Mouse (Mus musculus): ENCODE measurements around the gene Inip. TPM values are rescaled to one million over a fixed set of nuclear protein-coding genes. Genes with fewer than 3 reads are reported as not detected.

The Inip gene
- 7.6 and 7.9 TPM in 2 replicates for polyA plus RNA-seq (2012; rRNA removed)

DNA sequence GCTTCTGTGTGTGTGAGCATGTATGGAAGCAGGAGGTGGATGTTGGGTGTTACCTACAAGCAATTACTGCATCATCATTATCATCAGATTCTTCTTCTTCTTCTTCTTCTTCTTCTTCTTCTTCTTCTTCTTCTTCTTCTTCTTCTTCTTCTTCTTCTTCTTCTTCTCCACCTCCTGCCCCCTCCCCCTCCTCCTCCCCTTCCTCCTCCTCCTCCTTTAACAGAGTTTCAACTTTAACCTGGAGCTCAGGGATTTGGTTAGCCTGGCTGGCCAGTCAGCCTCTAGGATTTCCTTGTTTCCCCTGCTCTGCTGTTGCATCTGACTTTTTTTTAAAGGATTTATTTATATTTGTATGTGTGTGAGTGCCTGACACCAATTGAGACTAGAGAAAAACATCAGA, at the start of gene Inip:
TSS of gene Inip (minus strand) at position 101 of the 400 bp plus-strand sequence.
- DNase-seq (ENCODE audit: low read depth) = no peak

DNA sequence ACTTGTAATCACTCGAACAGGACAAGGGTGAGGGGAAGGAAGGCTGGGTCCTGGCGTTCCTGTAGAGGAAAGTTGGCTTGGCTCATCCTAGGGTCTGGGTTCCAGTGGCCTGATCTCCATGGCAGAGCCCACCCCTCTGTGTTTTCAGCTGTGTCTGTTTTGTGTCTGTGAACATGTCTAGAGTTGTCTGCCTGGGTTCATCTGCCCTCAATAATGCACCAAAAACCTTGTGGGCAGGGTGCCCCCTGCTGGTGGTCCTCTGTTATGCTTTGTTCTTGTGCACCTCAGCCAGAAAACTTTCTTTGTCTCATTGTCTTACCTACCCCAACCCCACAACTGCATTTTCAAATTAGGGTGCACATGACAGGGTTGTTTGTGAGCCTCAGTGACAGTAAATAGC, 48.8 kb upstream of the Inip start:
- DNase-seq (ENCODE audit: low read depth) = no peak

DNA sequence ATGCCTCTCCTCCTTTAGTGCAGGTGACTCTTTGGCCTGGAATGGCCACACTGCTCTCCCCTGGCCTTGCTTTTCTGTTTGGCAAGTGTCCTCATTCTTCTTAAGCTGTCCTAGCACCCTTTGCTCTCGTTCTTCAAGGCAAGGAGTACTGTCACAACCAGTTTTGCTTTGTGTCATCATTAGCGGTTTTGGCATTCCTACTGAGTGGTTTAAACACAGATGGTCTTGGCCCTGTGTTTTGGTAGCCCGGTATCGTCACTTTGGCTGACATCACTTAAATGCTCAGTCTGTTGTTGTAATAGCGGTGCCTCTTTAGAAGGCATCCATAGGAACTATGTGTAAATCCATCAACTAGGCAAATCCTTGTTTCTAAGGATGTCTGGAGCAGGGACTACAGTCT, 46.1 kb upstream of the Inip start:
- DNase-seq (ENCODE audit: low read depth) = no peak

DNA sequence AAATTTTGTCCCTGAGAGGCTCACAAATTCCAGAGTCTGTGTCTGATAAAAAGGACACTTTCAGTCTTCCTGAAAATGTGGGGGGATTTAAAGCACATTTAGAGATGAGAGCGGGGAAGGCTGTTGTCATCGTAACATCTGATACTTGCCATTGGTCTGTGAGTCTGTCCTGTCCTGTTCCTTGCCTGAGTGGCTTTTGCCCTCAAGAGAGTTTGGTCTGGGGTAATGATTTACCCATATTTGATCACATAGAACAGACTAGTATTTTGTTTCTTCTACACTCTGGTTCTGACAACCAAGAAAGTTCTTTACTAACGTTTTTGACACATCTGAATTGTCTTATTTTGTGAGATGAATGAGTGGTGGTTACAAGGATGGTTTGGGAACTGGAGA, 43.9 kb upstream of the Inip start:
- DNase-seq (ENCODE audit: low read depth) = no peak

DNA sequence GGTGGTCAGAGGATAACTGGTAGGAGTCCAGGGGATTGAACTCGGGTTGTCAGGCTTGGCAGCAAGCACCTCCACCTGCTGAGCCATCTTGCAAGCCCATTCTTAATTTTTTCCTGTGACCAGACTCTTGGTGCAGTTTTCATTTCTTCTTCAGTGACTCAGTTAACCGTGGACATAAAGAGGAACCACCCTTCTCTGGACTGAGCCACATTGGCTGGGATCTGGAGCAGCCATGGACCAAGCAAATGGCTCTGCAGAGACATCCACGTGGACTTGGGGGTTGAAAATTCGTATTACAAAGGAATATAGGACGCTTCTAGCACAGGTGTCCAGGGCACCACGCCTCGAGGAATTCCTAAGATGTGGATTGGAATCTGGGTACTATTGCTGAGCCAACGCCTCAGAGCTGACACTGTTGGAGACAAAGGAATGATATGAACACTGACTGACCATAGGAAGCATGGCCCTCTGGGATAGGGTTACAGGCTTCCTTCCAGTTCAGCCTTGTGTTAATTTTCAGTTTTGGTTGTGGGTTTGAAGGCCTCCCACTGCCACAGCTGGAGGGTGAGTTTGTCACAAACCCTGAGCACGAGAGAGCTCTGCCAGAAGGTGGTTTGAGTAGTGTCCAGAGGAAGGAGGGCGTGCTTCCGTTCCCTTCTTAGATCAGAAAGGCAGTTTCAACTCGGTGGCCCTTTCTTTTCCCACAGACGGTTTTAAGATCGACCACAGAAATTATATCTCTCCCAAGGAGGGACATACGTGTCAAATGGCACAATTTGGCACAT, 43.3 kb upstream of the Inip start:
- no peak for DNase-seq (ENCODE audit: low read depth)

DNA sequence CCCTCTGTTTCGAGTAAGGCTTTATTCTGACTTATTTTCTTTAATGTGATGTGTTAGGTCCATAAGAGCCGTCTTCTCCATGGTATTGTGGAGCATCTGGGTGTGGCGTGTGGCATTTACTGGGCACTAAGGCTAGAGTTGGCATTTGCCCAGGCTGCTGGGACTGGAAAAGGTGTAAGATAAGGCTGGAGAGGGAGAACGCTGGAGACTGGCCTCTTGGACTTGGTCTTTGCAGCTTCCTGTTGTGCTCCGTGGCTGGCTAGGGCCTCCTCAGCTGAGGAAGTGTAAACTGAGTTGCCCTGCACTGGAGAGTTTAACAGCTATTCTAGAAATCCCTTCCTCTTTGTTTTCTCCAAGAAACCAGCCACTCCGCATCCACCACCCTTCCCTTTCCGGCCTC, 36.3 kb upstream of the Inip start:
- DNase-seq (ENCODE audit: low read depth) = no peak

DNA sequence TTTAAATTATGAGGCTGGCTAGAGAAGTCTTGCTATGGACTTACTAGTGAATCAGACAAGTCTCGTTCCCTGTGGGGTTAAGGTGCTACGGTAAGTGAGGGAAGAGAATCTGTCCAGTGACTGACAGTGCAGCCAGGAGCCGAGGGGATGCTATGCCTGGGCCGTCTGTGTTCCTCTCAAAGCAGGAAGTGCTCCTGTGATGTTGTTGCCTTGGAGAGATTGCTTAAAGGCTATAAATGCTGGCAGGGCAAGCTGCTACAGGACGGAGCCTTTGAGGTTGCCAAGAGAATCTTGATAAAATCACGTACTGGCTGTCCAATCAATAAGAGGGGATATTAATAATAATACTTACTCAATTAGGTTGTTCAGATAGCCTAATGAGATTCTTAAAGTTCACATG, 31.4 kb upstream of the Inip start:
- DNase-seq (ENCODE audit: low read depth) = no peak

DNA sequence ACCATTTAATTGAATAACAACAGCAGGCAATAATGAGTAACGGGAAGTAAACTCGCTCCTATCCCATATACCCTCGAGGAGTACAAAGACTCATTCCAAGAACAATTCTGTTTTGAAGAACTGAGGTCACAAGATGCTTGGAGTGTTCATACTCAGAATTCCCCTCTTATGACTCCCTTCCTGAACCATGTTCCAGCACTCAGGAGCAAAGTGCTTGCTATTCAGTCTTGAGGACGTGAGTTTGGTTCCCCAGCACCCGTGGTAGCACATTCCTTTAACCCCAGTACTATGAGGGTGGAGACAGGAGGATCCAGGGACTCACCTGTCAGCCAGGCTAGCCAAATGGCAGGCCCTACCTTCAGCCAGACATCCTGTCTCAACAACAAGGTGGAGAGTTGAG, 29.6 kb upstream of the Inip start:
- DNase-seq (ENCODE audit: low read depth) = no peak

DNA sequence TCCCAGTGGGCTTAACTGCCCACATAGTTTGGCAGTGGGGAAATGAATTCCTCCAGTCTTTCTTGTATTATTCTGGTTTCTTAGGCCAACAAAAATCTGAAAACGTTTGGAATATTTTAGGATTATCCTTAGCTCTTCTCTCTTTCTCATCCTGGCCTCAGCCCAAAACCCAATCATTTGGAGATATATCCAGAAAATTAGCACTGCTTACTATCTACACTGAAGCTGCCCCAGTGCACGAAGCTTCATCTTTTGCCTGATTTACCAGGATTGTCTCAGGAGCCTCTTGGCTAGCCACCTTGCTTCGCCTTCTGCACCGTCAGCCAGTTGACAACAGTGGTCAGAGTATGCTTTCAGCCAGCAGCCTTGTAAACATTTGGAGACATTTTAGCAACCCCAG, 27.7 kb upstream of the Inip start:
- DNase-seq (ENCODE audit: low read depth) = no peak

DNA sequence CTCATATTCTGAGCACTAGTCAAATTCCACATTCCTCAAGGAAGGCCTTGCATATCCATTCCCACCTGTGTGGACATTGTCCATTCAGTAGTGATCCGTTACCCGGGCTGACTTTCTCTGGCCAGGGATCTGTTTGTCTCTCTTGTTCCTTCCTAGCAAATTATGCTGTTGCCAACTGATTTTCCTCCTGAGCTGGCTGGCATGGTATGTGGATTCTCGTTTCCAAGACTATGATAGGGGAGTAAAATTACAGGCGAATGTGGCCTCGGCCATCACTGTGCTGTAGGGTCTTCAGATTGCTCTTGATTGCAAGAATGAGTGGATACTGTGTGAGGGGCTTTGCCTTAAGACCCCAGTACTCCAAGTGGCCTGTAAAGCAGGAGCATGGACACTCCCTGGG, 25.0 kb upstream of the Inip start:
- no peak for DNase-seq (ENCODE audit: low read depth)

DNA sequence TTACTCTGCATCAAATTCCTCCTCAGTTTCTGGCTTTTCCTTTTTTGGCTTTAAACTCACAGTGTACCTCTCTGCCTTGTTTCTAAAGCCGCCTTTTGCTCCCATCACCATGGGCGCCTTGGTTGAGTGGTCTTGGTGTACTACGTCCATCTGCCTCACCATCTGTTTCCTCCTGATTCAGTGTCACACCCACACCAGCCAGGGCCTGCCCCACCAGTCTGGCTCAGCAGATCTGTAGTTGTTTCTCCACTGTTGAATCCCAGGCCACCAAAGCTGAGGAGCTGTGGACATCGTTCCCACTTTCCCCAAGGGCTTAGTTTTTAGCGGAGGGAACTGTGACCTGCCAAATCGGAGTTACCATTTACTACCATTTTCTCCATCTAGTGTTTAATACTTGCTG, 24.2 kb upstream of the Inip start:
- no peak for DNase-seq (ENCODE audit: low read depth)

DNA sequence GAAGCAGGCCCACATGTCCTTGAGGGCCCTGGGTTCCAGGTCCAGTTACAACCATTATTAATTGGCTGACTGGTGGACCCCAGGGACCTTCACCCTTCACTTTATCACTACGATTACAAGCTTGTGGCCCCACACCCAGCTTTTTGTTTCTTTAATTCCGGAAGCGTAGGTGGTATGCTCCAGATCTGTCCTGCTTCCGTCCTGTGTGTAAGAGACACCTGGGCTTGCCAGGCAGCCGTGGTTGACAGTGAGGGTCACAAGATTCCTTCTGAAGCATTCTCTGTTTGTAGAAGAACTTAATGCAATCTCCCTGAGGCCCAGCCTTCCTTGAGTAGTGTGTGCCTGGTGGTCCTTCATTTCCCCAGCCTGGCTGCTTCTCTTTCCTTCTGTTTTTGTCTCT, 23.5 kb upstream of the Inip start:
- no peak for DNase-seq (ENCODE audit: low read depth)

DNA sequence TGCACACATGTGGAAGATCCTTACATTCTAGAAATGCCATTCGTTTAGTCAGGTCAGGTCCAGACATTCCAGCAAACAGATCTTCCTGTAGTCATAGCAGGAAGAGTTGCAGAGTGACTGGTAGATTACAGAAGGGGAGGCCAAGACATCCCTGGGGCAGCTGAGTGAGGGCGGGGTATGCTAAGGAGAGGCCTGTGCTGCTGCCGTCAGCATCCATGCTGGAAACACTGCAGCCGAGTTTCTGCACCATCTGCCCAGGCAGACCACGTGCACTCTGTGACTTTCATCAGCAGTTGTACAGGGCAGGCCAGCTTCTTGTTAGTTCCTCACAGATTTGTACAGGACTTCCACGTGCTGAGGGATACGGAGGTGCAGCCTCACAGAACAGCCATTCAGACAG, 22.1 kb upstream of the Inip start:
- no peak for DNase-seq (ENCODE audit: low read depth)

DNA sequence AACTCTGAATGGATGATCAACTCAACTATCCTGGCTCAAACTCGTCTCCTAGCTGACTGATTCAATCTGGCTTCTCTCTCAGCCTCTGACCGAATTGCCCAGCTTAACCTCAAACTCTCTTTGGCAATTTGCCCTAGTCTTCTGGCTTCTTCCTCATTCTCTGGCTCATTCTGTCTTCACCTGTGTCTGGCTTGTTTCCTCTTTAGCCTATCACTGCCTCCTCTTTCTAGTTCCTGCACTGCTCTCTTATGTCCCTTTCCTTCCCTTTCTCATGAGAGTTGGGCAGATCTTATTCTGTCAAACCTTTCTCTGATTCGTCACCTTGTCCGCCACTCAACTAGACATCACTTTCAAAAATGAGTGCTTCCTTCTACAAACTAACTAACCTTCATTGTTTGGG, 20.7 kb upstream of the Inip start:
- no peak for DNase-seq (ENCODE audit: low read depth)

DNA sequence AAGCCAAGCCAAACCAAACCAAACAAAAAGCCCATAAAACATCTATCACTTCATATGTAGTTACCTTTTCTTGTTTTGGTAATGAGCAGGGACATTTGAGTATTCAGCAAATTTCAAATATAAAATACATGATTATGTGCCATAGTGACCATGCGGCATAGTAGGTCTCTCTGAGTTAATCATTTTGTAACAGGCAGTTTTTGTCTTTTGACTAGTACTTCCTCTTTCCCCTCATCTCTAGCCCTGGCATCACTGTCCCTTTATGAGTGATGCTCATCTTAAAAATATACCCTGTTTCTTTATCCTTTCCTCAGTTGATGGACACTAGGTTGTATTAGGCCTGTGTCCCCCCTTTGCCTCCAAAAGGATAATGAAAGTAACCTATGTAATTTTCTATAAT, 20.1 kb upstream of the Inip start:
- DNase-seq (ENCODE audit: low read depth) = no peak

DNA sequence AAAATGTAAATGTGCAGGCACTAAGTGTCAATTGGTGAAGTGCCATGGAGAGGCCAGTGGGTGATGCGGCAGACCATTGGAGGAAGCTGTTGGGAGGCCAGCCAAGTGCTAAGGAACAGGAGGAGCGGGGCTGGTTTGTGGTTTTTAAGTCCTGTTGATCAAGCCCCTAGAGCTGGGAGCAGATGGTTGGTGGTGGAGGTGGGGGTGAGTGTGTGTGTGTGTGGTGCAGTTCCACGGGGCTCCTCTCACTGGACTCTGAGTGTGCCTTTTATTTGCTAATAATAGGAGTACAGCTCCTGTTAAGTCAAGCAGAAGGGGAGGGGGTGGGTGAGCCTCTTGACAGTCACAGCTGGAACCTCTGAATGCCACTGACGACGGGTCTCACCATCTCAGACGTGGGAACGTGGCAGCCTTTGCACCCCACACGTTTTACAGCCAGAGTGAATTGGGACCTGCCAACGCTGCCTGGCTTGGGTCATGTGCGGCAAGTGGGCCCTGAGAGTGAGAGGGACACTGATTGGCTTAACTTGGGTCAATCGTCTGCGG, 18.2 kb upstream of the Inip start:
- DNase-seq (ENCODE audit: low read depth) = no peak

DNA sequence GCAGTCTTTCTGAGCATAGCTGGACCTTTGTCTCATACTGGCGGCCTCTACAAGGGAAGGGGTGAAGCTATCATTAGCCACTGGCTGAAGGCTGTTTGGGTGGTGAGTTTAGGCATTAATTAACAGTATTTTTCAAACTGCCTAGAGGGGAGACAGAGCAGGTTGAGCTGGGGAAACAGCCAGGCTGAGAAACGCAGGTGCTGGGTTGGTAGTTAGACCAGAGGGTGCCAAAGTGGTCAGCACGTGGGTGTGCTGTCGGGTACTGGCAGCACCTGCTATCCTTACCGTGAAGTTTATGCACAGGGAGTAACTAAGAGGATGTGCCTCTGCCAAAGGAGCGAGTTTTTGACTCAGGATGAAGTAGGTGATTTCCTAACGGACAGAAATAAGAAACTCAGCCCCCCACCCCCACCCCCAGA, 17.7 kb upstream of the Inip start:
- DNase-seq (ENCODE audit: low read depth) = no peak

DNA sequence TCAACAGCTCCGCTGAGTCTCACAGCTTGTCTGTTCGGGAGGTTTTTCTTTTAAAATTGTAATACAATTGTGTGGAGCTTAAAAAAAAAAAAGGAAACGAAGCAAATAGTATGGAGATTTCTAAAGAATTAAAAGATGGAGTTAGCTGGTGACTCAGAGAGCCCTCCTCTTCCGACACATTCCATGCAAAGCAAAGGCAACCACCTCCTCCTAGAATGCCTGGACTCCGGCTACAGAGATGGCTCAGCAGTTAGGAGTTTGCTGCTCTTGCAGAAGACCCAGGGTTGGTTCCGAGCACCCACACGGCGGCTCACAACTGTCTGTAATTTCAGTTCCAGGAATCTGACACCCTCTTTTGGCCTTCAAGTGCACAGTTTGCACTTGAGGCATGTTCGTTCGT, 17.1 kb upstream of the Inip start:
- no peak for DNase-seq (ENCODE audit: low read depth)

DNA sequence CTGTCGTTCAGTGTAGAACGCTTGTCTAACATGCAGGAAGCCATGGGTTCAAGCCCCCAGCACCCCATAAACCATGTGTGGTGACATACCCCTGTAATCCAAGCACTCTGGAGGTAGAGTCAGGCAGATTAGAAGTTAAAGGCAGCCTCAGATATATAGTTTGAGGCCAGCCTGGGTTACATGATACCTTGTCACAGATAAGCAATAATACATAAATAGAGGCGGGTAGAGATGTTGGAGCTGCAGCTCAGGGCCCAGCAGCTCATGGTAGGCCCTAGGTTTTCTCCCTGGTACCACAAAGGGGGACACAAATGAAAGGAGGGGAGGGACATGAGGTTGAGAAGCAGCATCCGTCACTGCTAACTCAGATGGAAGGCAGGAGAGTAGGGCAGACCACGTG, 16.4 kb upstream of the Inip start:
- no peak for DNase-seq (ENCODE audit: low read depth)

DNA sequence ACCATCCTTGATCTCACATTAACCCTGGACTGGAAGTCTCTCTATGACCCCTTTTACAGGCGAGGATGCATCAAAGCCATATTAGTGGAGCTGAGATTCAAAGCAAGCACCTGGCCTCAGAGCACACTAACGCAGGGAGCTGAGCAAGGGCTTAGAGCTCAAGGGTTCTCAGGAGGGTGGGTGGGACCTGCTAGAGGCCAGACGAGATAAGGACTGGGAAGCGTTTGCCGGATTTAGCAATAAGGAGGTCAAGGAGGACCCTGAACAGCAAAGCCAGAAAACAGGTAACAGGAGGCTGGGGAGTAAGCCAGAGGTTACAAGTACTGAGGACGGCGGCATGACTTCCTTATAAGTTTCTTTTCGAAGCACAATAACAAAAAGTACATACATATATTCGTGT, 15.1 kb upstream of the Inip start:
- no peak for DNase-seq (ENCODE audit: low read depth)

DNA sequence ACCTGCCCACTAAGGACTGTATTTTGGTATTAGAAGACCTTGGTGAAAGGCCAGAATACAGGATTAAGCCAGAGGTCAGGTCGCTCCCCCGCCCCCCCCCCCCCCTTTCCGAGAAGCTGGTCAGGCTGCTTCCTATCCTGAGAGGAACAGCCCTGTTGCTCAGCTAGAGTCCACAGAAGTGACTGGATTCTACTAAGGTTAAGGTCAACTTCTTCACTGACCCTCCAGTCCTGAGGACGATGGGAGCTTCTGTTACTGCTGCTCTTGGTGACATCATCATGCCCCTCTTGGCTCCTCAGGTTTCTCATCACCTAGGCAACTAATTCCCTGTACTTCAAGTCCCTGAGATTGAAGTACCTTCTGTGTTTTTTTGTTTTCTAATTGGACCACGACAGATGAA, 14.6 kb upstream of the Inip start:
- DNase-seq (ENCODE audit: low read depth) = no peak

DNA sequence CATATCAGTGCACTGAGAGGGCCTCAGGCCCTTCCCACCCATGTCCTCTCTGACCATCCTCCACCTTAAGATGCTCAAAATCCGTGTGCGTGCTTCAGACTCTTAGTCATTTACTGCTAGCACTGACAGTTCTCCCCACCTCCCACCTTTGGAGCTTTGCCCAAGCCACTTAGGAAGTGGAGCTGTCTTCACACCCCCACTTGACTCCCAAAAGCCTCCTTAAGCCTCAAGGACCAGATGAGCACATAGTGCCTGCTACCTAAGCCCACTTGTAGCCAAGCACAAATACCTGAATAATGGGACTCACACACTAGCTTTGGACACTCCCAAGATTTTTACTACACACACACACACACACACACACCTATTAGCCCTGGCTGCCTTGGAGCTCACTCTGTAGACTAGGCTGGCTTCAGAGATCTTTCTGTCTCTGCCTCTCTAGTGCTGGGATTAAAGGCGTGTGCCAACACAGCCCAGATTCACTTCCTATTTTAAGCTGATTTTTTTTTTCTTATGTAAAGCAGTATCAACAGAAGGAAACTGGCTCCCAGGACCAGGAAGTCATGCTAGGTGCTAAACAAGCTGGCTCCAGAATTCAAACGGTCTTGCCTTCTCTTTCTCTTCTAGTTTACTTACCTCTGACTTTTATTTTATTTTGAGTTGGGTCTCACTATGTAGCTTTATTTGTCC, 13.9 kb upstream of the Inip start:
- no peak for DNase-seq (ENCODE audit: low read depth)

DNA sequence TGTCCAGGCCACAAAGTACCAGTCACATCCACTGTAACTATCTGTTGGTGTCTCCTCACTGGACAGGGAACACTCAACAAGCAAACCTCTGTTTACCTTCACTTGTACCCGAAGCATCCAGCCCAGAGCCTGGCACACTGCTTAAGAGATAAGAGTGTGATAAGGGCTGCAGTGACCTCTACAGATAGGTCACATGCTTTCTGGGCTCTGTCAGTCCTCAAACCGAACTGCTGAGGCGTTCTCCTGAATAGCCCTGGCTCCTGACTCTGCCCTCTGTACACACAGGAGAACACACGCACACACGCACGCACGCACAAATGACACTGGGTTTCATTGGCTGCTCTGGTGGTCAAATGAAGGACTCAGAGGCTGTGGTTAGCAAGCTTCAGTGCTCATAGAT, 12.7 kb upstream of the Inip start:
- no peak for DNase-seq (ENCODE audit: low read depth)
